Mouse (Mus musculus) effector memory CD4-positive, alpha-beta T cell, adult 7 months (primary cell): ENCODE measurements around the gene Metrn. TPM values are rescaled to one million over a fixed set of nuclear protein-coding genes. Genes with fewer than 3 reads are reported as not detected.

ENCODE experiments used
- polyA plus RNA-seq: library from polyadenylated mRNA; unstranded; fragments of 100-300 nt; shearing (Covaris generic); gene quantifications from one replicate; pipeline ENCODE4 v1.2.1, GENCODE M21; 2017

The Metrn gene
- 26.0 TPM for polyA plus RNA-seq

GRCm38 (mm10) chr17:25796951-25797369, at the start of gene Metrn:
Gene Metrn, minus strand, starts transcription at chr17:25797136.

GRCm38 (mm10) chr17:25844396-25844901, 47.5 kb upstream of the Metrn start, which contains the start of gene Rhot2:
Gene Rhot2, minus strand, starts transcription at chr17:25844851.

GRCm38 (mm10) chr17:25841117-25841880, 44.4 kb upstream of the Metrn start, which contains the start of gene Gm20683:
Gene Gm20683, minus strand, starts transcription at chr17:25841763.

DNA sequence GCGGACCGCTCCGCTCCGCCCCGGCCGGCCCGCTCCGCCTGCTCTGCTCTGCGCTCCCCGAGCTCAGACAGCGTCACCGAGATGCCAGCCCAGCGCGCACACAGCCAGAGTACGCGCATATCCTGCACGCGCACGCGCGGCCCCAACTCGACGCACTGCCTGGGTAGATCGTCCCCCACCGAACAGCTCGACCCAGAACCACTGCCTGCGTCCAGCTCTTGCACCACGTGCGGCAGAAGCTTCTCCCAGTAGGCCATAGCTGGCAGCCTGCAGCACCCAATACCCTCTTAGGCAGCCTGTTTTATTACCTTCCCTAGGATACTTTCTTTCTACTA, 40.1 kb upstream of the Metrn start, which contains the start of gene Rhbdl1:
Rhbdl1 (minus strand) TSS at position 220 of the 335 bp plus-strand sequence.

GRCm38 (mm10) chr17:25833291-25833663, 36.3 kb upstream of the Metrn start, which contains the start of gene Stub1:
Gene Stub1, minus strand, starts transcription at chr17:25833404.

DNA sequence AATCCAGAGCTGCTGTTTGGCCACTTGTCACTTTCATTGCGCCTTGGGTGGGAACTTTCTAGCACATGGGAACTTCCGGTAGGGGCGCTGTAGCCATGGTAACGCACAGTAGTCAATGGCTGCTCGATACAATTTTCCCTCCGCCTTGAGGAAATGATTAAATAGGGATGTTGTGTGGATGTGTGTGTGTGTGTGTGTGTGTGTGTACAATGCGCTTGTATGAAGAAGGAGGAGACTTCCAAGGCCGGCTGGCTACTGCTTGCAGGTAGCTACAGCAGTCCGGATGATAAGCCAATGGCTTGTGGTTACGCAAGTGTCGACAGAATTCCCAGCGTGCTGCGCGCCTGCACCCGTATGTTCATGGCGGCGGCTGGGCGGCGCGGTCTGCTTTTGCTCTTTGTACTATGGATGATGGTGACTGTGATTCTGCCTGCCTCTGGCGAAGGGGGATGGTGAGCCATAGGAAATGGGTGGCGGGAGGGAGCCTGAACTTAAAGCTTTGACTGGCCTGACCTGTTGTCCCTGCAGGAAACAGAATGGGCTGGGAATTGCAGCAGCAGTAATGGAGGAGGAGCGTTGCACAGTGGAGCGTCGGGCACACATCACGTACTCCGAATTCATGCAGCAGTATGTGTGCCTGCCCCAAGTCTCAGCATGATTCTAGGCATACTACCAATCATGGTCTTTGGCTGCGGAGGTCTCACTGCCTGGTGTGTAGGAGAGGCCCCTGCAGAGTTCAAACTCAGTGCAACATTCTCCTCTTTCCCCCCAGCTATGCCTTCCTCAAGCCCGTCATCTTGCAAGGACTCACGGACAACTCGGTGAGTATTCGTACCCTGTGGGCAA, 32.0 kb upstream of the Metrn start, which contains the start of gene Jmjd8:
Jmjd8 (plus strand) TSS at position 156 of the 846 bp plus-strand sequence.

GRCm38 (mm10) chr17:25823452-25823851, 26.5 kb upstream of the Metrn start, which contains the start of gene Wdr24:
Gene Wdr24, plus strand, starts transcription at chr17:25823627.

GRCm38 (mm10) chr17:25808789-25809605, 12.1 kb upstream of the Metrn start, which contains the start of gene Fbxl16:
Gene Fbxl16, plus strand, starts transcription at chr17:25809085.

DNA sequence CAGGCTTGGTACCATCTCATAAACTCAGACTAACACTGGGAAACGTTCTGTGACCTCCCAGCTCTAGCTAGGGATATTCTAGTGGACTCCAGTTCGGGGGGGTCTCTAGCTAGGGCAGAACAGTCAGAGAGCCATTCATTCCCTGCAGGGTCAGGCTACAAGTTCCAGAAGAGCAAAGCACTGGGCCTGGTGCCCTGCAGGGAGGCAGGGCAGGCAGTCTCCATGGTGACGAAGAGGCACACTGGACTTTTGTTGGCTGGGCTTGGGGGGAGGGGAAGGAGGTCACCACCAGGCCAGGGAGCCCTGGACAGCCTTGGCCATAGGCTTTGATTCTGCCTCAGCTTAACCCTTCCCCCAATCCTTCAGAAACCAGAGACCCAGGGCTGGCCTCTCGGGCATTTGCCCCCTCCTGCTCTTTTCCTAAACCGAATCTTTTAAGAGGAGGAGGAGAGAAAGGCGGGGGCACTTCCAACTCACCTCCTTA, 1.3 kb downstream of the Metrn start, which contains the start of gene AC134908.4:
AC134908.4 (minus strand) TSS at position 51 of the 484 bp plus-strand sequence.

DNA sequence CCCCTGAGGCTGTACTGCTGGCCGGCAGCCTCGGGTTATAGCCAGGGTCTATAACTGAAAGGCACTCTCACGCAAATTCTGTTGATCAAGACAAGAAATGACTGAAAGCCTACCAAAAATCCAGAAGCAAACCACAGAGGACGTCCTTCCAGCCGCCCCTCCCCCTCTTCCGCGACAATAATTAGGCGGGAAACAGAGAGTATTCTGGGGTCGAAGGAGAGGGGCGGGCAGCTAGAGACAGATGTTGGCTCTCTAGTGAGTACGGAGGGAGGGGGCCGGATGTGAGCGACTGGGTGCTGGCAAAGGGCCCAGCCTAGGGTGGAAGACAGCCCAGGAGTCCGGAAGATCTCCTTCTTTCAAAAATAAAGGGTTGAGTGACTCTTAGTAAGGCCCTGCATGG, 4.3 kb downstream of the Metrn start, which contains the start of gene Fam173a:
Fam173a (minus strand) TSS at position 287 of the 400 bp plus-strand sequence.

GRCm38 (mm10) chr17:25786280-25786679, 10.7 kb downstream of the Metrn start, which contains the start of gene Ccdc78:
Gene Ccdc78, plus strand, starts transcription at chr17:25786580.

GRCm38 (mm10) chr17:25785281-25785745, 11.6 kb downstream of the Metrn start, which contains the start of gene Haghl:
Gene Haghl, minus strand, starts transcription at chr17:25785673.

GRCm38 (mm10) chr17:25773549-25774120, 23.3 kb downstream of the Metrn start, which contains the start of gene Narfl:
Gene Narfl, plus strand, starts transcription at chr17:25773776.

GRCm38 (mm10) chr17:25754241-25754640, 42.7 kb downstream of the Metrn start, which contains the start of gene Msln:
Gene Msln, minus strand, starts transcription at chr17:25754378.

Other genes starting within 250 kb of the Metrn start
- not detected for gene Sox8, start 226.4 kb downstream of the Metrn start, polyA plus RNA-seq
- gene Lmf1, start 218.1 kb downstream of the Metrn start, polyA plus RNA-seq, result 15.7 TPM
- gene Gng13, start 80.0 kb downstream of the Metrn start, polyA plus RNA-seq, result not detected
- gene Chtf18, start 69.7 kb downstream of the Metrn start, polyA plus RNA-seq, result 5.7 TPM
- 4.0 TPM for gene Rpusd1, start 69.5 kb downstream of the Metrn start, polyA plus RNA-seq
- not detected for gene Mslnl, start 61.1 kb downstream of the Metrn start, polyA plus RNA-seq
- gene Msln, start 42.8 kb downstream of the Metrn start, polyA plus RNA-seq, result 0.67 TPM
- 20.4 TPM for gene Narfl, start 23.4 kb downstream of the Metrn start, polyA plus RNA-seq
- gene Haghl, start 11.5 kb downstream of the Metrn start, polyA plus RNA-seq, result 26.4 TPM
- gene Ccdc78, start 10.6 kb downstream of the Metrn start, polyA plus RNA-seq, result 0.69 TPM
- gene Fam173a, start 4.2 kb downstream of the Metrn start, polyA plus RNA-seq, result 121 TPM
- gene AC134908.4, start 1.5 kb downstream of the Metrn start, polyA plus RNA-seq, result not detected
- gene Fbxl16, start 11.9 kb upstream of the Metrn start, polyA plus RNA-seq, result 0.18 TPM
- gene Wdr24, start 26.5 kb upstream of the Metrn start, polyA plus RNA-seq, result 24.5 TPM
- 18.4 TPM for gene Jmjd8, start 31.7 kb upstream of the Metrn start, polyA plus RNA-seq
- 132 TPM for gene Stub1, start 36.3 kb upstream of the Metrn start, polyA plus RNA-seq
- 0.55 TPM for gene Rhbdl1, start 40.2 kb upstream of the Metrn start, polyA plus RNA-seq
- gene Gm20683, start 44.6 kb upstream of the Metrn start, polyA plus RNA-seq, result 0.46 TPM
- gene Rhot2, start 47.7 kb upstream of the Metrn start, polyA plus RNA-seq, result 18.4 TPM
- 11.1 TPM for gene Wdr90, start 64.4 kb upstream of the Metrn start, polyA plus RNA-seq
- gene Mcrip2, start 71.6 kb upstream of the Metrn start, polyA plus RNA-seq, result 4.1 TPM
- 41.4 TPM for gene Mettl26, start 77.9 kb upstream of the Metrn start, polyA plus RNA-seq
- gene Wfikkn1, start 83.7 kb upstream of the Metrn start, polyA plus RNA-seq, result 0.49 TPM
- 15.3 TPM for gene Rab40c, start 122.6 kb upstream of the Metrn start, polyA plus RNA-seq
- gene Pigq, start 147.8 kb upstream of the Metrn start, polyA plus RNA-seq, result 44.1 TPM
- not detected for gene Nhlrc4, start 147.8 kb upstream of the Metrn start, polyA plus RNA-seq
- not detected for gene A930017K11Rik, start 155.4 kb upstream of the Metrn start, polyA plus RNA-seq
- 18.6 TPM for gene Capn15, start 188.7 kb upstream of the Metrn start, polyA plus RNA-seq